In genomic region chr7:96951281-96952051, GRCm38 (mm10) we compare ENCODE assay signal across 8 mouse cellular contexts. TPM values are rescaled to one million over a fixed set of nuclear protein-coding genes. Genes with fewer than 3 reads are reported as not detected.
A peak's percentile ranks its signal among the peaks of the same experiment; 100 is the strongest.
DNase-seq lines count a peak whose midpoint lies in the region; ATAC-seq lines count a peak whose summit lies in the region.

Nars2 (plus strand) TSS chr7:96951505.

- DNase-seq in R1 (ENCODE audit: low read depth, low spot score), result peak; percentile 98
- DNase-seq in cerebellum, postnatal 25 days, result peak; percentile 91 to 95
- peak; percentile 69 to 83 for DNase-seq in frontal cortex, postnatal 25 days (ENCODE audit: low spot score in 2 of 2)
- DNase-seq in hindbrain, embryonic 14.5 days (ENCODE audit: low spot score), result peak; percentile 98
- DNase-seq in layer of hippocampus, postnatal 36 days, result peak; percentile 89 to 90
- peak; percentile 95 for DNase-seq in lung, postnatal 36 days
- DNase-seq in retina, postnatal 1 day, result peak; percentile 98
- peak; percentile 76 to 83 for DNase-seq in urinary bladder, adult 18-20 months (ENCODE audit: low spot score in 2 of 2)

- peak; percentile 100 for ATAC-seq in hindbrain, embryonic 14.5 days (ENCODE audit: low FRiP score)

- peak within 1 kb of the TSS; percentile 85 for H3K9ac ChIP-seq in hindbrain, embryonic 14.5 days

- peak within 1 kb of the TSS; percentile 90 for H3K27ac ChIP-seq in hindbrain, embryonic 14.5 days

- H3K4me3 ChIP-seq in hindbrain, embryonic 14.5 days (replicated peaks; ENCODE audit: low read length), result peak within 1 kb of the TSS; percentile 97

- H3K27me3 ChIP-seq in hindbrain, embryonic 14.5 days (ENCODE audit: control insufficient read depth, insufficient read depth, low read length), result no peaks in the 10 kb centered on the region

- peaks cover 6% of the 10 kb centered on the region; the same call in 1 of the 2 replicates for H3K4me1 ChIP-seq in hindbrain, embryonic 14.5 days (replicated peaks; ENCODE audit: control insufficient read depth, insufficient read depth, low read length)

- H3K9me3 ChIP-seq in hindbrain, embryonic 14.5 days (ENCODE audit: control insufficient read depth, low read length), result no peaks in the 10 kb centered on the region

- WGBS in hindbrain, embryonic 14.5 days, result under 1% methylated on average over 61 of the region's 62 CpGs

- peak within 1 kb of the TSS; percentile 77 for H3K4me2 ChIP-seq in hindbrain, embryonic 14.5 days (replicated peaks)

- no peaks in the 10 kb centered on the region for H3K36me3 ChIP-seq in hindbrain, embryonic 14.5 days (replicated peaks; ENCODE audit: control insufficient read depth, insufficient read depth)

RNA-seq across cellular contexts. Expression of gene Nars2, which starts in this region (rescaled TPM):
- polyA plus RNA-seq in hindbrain, embryonic 14.5 days (2014; fragmentation: Nextera tagmentation; extraction: Ambion mirVana), result 19.1 and 19.4 TPM in 2 replicates
- 10 to 100 TPM; 15.7 to 17.1 TPM for total RNA-seq in layer of hippocampus, postnatal 36 days (2021)

Comparison
In these comparisons a context has a peak if more than half of its experiments do, and no peak if none do; other contexts are left out.
1. Peak in every context shown above with its lines: DNase-seq, ATAC-seq, H3K4me3 ChIP-seq and H3K27ac ChIP-seq.